Mouse (Mus musculus) limb, embryonic 14.5 days (tissue): ENCODE data around the gene Igf2bp3. TPM values are rescaled to one million over a fixed set of nuclear protein-coding genes. Genes with fewer than 3 reads are reported as not detected.

Experiments used
- ATAC-seq: fragments of 200-750 bp; cut with Nextera tagmentation; 2 replicates; pipeline ENCODE4 v1.8.0; 2017; ENCODE audit warnings: low read depth, moderate number of reproducible peaks, moderate TSS enrichment; ENCODE audit not compliant: low FRiP score
- DNase-seq: peaks from one replicate; pipeline ENCODE4 v3.0.0-alpha.2; 2015; ENCODE audit warnings: low spot score
- H3K27ac ChIP-seq: fragments of 300-500 bp; sonication (generic); replicated peaks from 2 replicates; pipeline ENCODE4 v1.5.1; 2014; ENCODE audit warnings: low read depth, mild to moderate bottlenecking, low read length, moderate library complexity, mixed read lengths
- H3K27me3 ChIP-seq: fragments of 300-500 bp; sonication (generic); 2 replicates; pipeline ENCODE4 v1.6.1; 2014; ENCODE audit warnings: low read length, mixed read lengths; ENCODE audit not compliant: control insufficient read depth, insufficient read depth
- H3K36me3 ChIP-seq: fragments of 300-500 bp; sonication (generic); 2 replicates; pipeline ENCODE4 v1.6.1; 2014; ENCODE audit warnings: mild to moderate bottlenecking, low read length, moderate library complexity, mixed read lengths; ENCODE audit not compliant: control insufficient read depth, insufficient read depth
- H3K4me1 ChIP-seq: fragments of 300-500 bp; sonication (generic); 2 replicates; pipeline ENCODE4 v1.6.1; 2014; ENCODE audit warnings: antibody characterized with exemption, low read length, mixed read lengths; ENCODE audit not compliant: control insufficient read depth, insufficient read depth
- H3K4me2 ChIP-seq: fragments of 300-500 bp; sonication (generic); replicated peaks from 2 replicates; pipeline ENCODE4 v1.6.1; 2014; ENCODE audit warnings: low read depth, mild to moderate bottlenecking, low read length, moderate library complexity; ENCODE audit not compliant: severe bottlenecking
- H3K4me3 ChIP-seq: fragments of 300-500 bp; sonication (generic); replicated peaks from 2 replicates; pipeline ENCODE4 v1.5.1; 2014; ENCODE audit warnings: low read length
- H3K9ac ChIP-seq: fragments of 300-500 bp; sonication (generic); 2 replicates; pipeline ENCODE4 v1.6.1; 2014; ENCODE audit warnings: mild to moderate bottlenecking, low read depth, low read length, moderate library complexity; ENCODE audit not compliant: severe bottlenecking
- H3K9me3 ChIP-seq: fragments of 300-500 bp; sonication (generic); 2 replicates; pipeline ENCODE4 v1.6.1; 2016; ENCODE audit warnings: low read length; ENCODE audit not compliant: control insufficient read depth
- POLR2A ChIP-seq: fragments of 200-500 bp; IDR thresholded peaks from 2 replicates; pipeline ENCODE4 v1.8.0; 2012; ENCODE audit warnings: inconsistent platforms, mild to moderate bottlenecking, moderate library complexity, borderline replicate concordance; ENCODE audit not compliant: insufficient read depth, insufficient read length; ENCODE audit errors: extremely low read depth
- WGBS: fragments of 180-500 bp; shearing (Covaris S2); extraction: QIAGEN DNeasy Blood & Tissue Kit; methylation state at CpG from one replicate; pipeline ENCODE4 v1.1.7; 2014; 5-methylcytosine and 5-hydroxymethylcytosine counted together
- polyA plus RNA-seq, 2 experiments: library from polyadenylated mRNA; depleted of rRNA in 1 of 2; stranded (reverse) in 1 of 2; unstranded in 1 of 2; fragments of >200 nt; fragmentation: Nextera tagmentation in 1 of 2; extraction: Ambion mirVana in 1 of 2; gene quantifications; 2 replicates each; pipeline versions ENCODE4 v1.2.1 to v1.2.3; 2012 to 2014

The Igf2bp3 gene
- polyA plus RNA-seq, 2 experiments = 34.6 to 60.8 TPM

DNA sequence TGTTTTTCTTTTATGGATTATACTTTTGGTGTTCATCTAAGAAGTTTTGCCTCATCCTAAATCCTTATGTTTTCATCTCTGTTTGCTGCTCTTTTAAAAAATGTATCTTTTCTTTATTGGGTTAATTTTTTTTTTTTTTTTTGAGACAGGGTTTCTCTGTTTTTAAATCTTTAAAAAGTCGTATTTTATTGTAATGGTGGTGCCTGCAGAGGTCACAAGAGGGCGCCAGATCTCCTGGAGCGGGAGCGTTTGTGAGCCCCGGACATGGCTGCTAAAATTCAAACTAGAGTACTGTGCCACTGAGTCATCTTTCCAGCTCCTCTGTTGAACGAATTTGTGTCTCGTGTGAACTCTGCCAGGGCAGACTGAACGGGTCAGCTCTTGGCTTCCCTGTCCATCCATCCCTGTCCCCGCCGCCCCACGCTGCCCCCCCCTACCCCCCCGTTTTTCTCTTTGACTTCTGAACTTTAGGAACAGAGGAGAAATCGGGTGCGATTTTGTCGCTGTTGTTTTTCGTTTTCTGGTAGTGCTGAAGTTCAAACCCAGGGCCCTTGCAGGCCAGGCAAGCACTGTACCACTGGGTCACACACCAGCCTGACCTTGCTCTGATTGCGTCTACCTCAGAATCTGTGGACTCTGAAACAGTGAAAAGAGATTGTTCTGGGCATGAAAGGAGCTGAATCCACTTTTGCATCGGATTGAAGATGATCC lies 175.1 kb downstream of the Igf2bp3 start:
- no peak overlapping the region for H3K27ac ChIP-seq
- ATAC-seq (0 out of 2 replicates have a peak, but pooled peaks have one; percentile 41), DNase-seq (peak; percentile 80)
- TF ChIP-seq POLR2A = no peak
- no peaks in the 10 kb centered on the region for H3K27me3 ChIP-seq
- no peaks in the 10 kb centered on the region for H3K9me3 ChIP-seq
- peak overlapping the region; percentile 38 for H3K9ac ChIP-seq
- H3K4me3 ChIP-seq = peak overlapping the region; percentile 32
- peaks cover 5% of the 10 kb centered on the region for H3K4me1 ChIP-seq
- whole genome bisulfite sequencing = 17% methylated on average over 18 of the region's 18 CpGs
- H3K36me3 ChIP-seq = no peaks in the 10 kb centered on the region
- peak overlapping the region; percentile 44 for H3K4me2 ChIP-seq

DNA sequence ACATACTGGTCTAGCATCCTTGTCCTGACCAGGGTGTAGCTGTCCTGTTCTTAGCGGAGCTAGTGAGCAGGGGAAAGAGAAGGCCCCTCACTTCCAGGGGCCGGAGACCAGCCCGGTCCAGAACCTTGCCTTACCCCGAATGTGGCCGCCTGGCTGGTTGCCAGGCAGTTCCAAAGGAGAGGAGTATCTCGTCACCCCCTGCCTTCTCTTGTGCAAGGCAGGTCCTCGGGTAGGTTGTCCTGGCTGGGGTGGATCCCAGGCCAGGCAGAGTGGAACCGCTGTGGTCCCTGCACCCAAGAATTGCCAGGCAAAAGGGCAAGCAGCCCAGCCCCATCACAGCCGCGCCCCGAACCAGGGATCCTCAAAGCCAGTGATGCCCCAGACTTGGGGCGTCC lies 177.5 kb downstream of the Igf2bp3 start:
- DNase-seq (no peak), ATAC-seq (no peak)
- no peak for TF ChIP-seq POLR2A
- no peak overlapping the region for H3K27ac ChIP-seq
- no peak overlapping the region for H3K4me3 ChIP-seq
- H3K4me2 ChIP-seq = no peak overlapping the region
- H3K36me3 ChIP-seq = no peaks in the 10 kb centered on the region
- no peaks in the 10 kb centered on the region for H3K27me3 ChIP-seq
- WGBS = 70% methylated on average over 12 of the region's 12 CpGs
- peaks cover 5% of the 10 kb centered on the region for H3K4me1 ChIP-seq
- H3K9ac ChIP-seq = no peak overlapping the region
- H3K9me3 ChIP-seq = no peaks in the 10 kb centered on the region

DNA sequence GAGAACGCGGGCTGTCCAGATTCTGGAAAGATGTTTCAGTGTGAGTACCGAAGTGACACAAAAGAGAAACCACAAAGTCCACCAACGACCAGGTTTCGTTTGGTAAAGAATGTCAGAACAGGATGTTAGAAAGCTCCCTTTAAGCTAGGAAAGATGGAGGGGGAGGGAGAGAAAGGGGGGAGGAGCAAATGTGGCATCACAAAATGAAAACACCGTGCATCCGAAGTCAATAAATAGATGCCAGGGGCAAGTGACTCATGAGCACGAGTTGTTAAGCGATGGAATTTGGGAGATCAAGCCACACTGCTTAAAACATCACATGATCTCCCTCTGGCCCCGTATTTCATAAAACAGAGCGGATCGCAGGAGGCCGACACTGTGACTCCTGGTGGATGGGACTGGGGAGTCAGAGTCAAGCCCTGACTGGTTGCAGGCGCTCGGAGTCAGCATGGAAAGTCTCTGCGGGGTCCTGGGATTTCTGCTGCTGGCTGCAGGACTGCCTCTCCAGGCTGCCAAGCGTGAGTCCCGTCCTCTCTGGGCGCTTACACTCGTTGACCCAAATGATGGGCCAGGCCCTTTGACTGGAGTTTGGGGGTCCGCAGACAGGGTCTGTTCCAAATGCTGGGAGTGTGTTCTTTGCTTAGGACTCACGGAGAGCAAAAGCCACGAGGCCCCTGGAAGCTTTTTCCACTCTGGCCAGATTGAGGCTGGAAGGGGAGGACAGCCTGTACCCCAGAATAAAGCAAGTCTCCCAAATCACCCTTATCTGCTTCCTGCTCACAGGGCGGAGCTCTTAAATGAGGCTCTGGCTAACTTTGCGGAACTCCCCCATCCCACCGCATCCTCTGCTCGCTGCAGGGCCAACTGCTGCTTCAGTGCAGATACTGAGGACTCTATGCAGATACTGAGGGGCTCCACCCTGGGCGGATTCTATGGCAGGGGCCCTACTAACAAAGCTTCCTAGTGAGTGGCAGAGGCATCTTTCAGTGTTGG lies 178.2 kb downstream of the Igf2bp3 start, which contains the start of gene Gpnmb:
Gpnmb (plus strand) TSS at position 272 of the 993 bp plus-strand sequence.
- Histone ChIP-seq H3K27ac (no peak within 1 kb of the TSS), H3K9ac (peak within 1 kb of the TSS; percentile 31), H3K4me3 (peak within 1 kb of the TSS; percentile 16; the same call in 1 of the 2 replicates), H3K36me3 (no peaks in the 10 kb centered on the region), H3K4me2 (peak within 1 kb of the TSS; percentile 31; the same call in 1 of the 2 replicates), H3K27me3 (no peaks in the 10 kb centered on the region), H3K4me1 (peaks cover 5% of the 10 kb centered on the region), H3K9me3 (no peaks in the 10 kb centered on the region)
- peak; percentile 12 for DNase-seq
- ATAC-seq = no peak; the same call in 1 of the 2 replicates
- 31% methylated on average over 28 of the region's 28 CpGs for WGBS
- no peak for TF ChIP-seq POLR2A

Other genes with a start within 250 kb of the Igf2bp3 start
- not detected in 2 replicates for gene Doxl2, start 240.0 kb downstream of the Igf2bp3 start, polyA plus RNA-seq (2012; rRNA removed)
- gene Doxl2, start 240.0 kb downstream of the Igf2bp3 start, polyA plus RNA-seq (2014; fragmentation: Nextera tagmentation; extraction: Ambion mirVana) = not detected in 2 replicates
- gene Svs1, start 228.1 kb downstream of the Igf2bp3 start, polyA plus RNA-seq (2012; rRNA removed) = not detected in 2 replicates
- gene Svs1, start 228.1 kb downstream of the Igf2bp3 start, polyA plus RNA-seq (2014; fragmentation: Nextera tagmentation; extraction: Ambion mirVana) = not detected in 2 replicates
- gene Gpnmb, start 178.4 kb downstream of the Igf2bp3 start, polyA plus RNA-seq (2012; rRNA removed) = 2.7 and 5.0 TPM in 2 replicates
- gene Gpnmb, start 178.4 kb downstream of the Igf2bp3 start, polyA plus RNA-seq (2014; fragmentation: Nextera tagmentation; extraction: Ambion mirVana) = 1.3 and 1.9 TPM in 2 replicates
- gene Malsu1, start 141.2 kb downstream of the Igf2bp3 start, polyA plus RNA-seq (2012; rRNA removed) = 21.9 and 27.4 TPM in 2 replicates
- 72.1 and 72.9 TPM in 2 replicates for gene Malsu1, start 141.2 kb downstream of the Igf2bp3 start, polyA plus RNA-seq (2014; fragmentation: Nextera tagmentation; extraction: Ambion mirVana)
- gene Tra2a, start 49.1 kb upstream of the Igf2bp3 start, polyA plus RNA-seq (2012; rRNA removed) = 190 and 210 TPM in 2 replicates
- gene Tra2a, start 49.1 kb upstream of the Igf2bp3 start, polyA plus RNA-seq (2014; fragmentation: Nextera tagmentation; extraction: Ambion mirVana) = 43.3 and 50.9 TPM in 2 replicates
- 5.6 and 7.2 TPM in 2 replicates for gene Ccdc126, start 104.3 kb upstream of the Igf2bp3 start, polyA plus RNA-seq (2012; rRNA removed)
- gene Ccdc126, start 104.3 kb upstream of the Igf2bp3 start, polyA plus RNA-seq (2014; fragmentation: Nextera tagmentation; extraction: Ambion mirVana) = 11.2 and 12.2 TPM in 2 replicates
- 15.2 and 15.7 TPM in 2 replicates for gene Fam221a, start 152.8 kb upstream of the Igf2bp3 start, polyA plus RNA-seq (2012; rRNA removed)
- gene Fam221a, start 152.8 kb upstream of the Igf2bp3 start, polyA plus RNA-seq (2014; fragmentation: Nextera tagmentation; extraction: Ambion mirVana) = 6.9 and 10.2 TPM in 2 replicates
- gene Stk31, start 180.6 kb upstream of the Igf2bp3 start, polyA plus RNA-seq (2012; rRNA removed) = 0.04 and 0.08 TPM in 2 replicates
- gene Stk31, start 180.6 kb upstream of the Igf2bp3 start, polyA plus RNA-seq (2014; fragmentation: Nextera tagmentation; extraction: Ambion mirVana) = not detected in 2 replicates